Mouse (Mus musculus) MEL (cell line): ENCODE results near the gene Sash1. TPM values are rescaled to one million over a fixed set of nuclear protein-coding genes. Genes with fewer than 3 reads are reported as not detected.

Source experiments
- DNase-seq: peaks from one replicate; pipeline ENCODE4 v3.0.0; 2011; ENCODE audit warnings: low read depth, low spot score
- H3K27ac ChIP-seq: 2 replicates; pipeline ENCODE4 v1.5.1; 2012; ENCODE audit warnings: low read depth, mild to moderate bottlenecking, control low read depth, low read length, moderate library complexity; ENCODE audit not compliant: control insufficient read depth
- H3K27me3 ChIP-seq, 2 experiments: fragments of 150-350 bp in 1 of 2; sonication (generic) in 1 of 2; 2 replicates each; pipeline ENCODE4 v1.6.1; 2012; ENCODE audit warnings: low read length in 2 of 2, mild to moderate bottlenecking in 2 of 2, improper control_type of control experiment in 1 of 2, moderate library complexity in 1 of 2; ENCODE audit not compliant: insufficient read depth in 2 of 2, control insufficient read depth in 1 of 2
- H3K36me3 ChIP-seq, 2 experiments: 2 replicates each; pipeline ENCODE4 v1.6.1; 2012 to 2014; ENCODE audit warnings: low read length in 2 of 2, improper control_type of control experiment in 1 of 2, inconsistent platforms in 1 of 2, mild to moderate bottlenecking in 1 of 2; ENCODE audit not compliant: insufficient read depth in 2 of 2, control insufficient read depth in 1 of 2
- H3K4me1 ChIP-seq, 2 experiments: fragments of 150-350 bp in 1 of 2; sonication (generic) in 1 of 2; 2 replicates each; pipeline ENCODE4 v1.6.1; 2012; ENCODE audit warnings: low read length in 2 of 2, improper control_type of control experiment in 1 of 2, mild to moderate bottlenecking in 1 of 2; ENCODE audit not compliant: insufficient read depth in 2 of 2, control insufficient read depth in 1 of 2
- H3K4me3 ChIP-seq, 2 experiments: fragments of 150-350 bp in 1 of 2; sonication (generic) in 1 of 2; 2 replicates each; pipeline ENCODE4 v1.5.1; 2012; ENCODE audit warnings: low read depth in 2 of 2, low read length in 2 of 2, mild to moderate bottlenecking in 2 of 2, moderate library complexity in 2 of 2, control low read depth in 1 of 2, improper control_type of control experiment in 1 of 2; ENCODE audit not compliant: control insufficient read depth in 1 of 2, insufficient read depth in 1 of 2
- H3K79me2 ChIP-seq: 2 replicates; pipeline ENCODE4 v1.6.1; 2012; ENCODE audit warnings: mild to moderate bottlenecking, low read length, moderate library complexity; ENCODE audit not compliant: control insufficient read depth, poor library complexity, insufficient read depth
- H3K9ac ChIP-seq: 2 replicates; pipeline ENCODE4 v1.6.1; 2012; ENCODE audit warnings: low read depth, mild to moderate bottlenecking, control low read depth, low read length, moderate library complexity; ENCODE audit not compliant: control insufficient read depth, poor library complexity, severe bottlenecking
- H3K9me3 ChIP-seq: fragments of 150-350 bp; sonication (generic); replicated peaks from 2 replicates; pipeline ENCODE4 v1.6.1; 2012; ENCODE audit warnings: mild to moderate bottlenecking, low read length, improper control_type of control experiment, moderate library complexity; ENCODE audit not compliant: insufficient read depth
- BHLHE40 ChIP-seq: IDR thresholded peaks from 2 replicates; pipeline ENCODE4 v1.6.1; 2012; ENCODE audit warnings: low read depth, mild to moderate bottlenecking, inconsistent platforms, low read length, improper control_type of control experiment, borderline replicate concordance
- CHD1 ChIP-seq: IDR thresholded peaks from 2 replicates; pipeline ENCODE4 v1.6.1; 2012; ENCODE audit warnings: low read depth, mild to moderate bottlenecking, inconsistent platforms, low read length, improper control_type of control experiment
- CHD2 ChIP-seq: IDR thresholded peaks from 2 replicates; pipeline ENCODE4 v1.6.1; 2011; ENCODE audit warnings: low read length, improper control_type of control experiment
- E2F4 ChIP-seq: IDR thresholded peaks from 2 replicates; pipeline ENCODE4 v1.6.1; 2011; ENCODE audit warnings: low read depth, low read length, improper control_type of control experiment, borderline replicate concordance
- GATA1 ChIP-seq: IDR thresholded peaks from 2 replicates; pipeline ENCODE4 v1.6.1; 2011; ENCODE audit warnings: low read depth, low read length, improper control_type of control experiment
- MAFK ChIP-seq: IDR thresholded peaks from 2 replicates; pipeline ENCODE4 v1.6.1; 2011; ENCODE audit warnings: low read depth, mild to moderate bottlenecking, low read length, improper control_type of control experiment, borderline replicate concordance
- MYB ChIP-seq: IDR thresholded peaks from 2 replicates; pipeline ENCODE4 v1.6.1; 2011; ENCODE audit warnings: mild to moderate bottlenecking, low read depth, low read length, improper control_type of control experiment
- NRF1 ChIP-seq: IDR thresholded peaks from 2 replicates; pipeline ENCODE4 v1.6.1; 2014; ENCODE audit warnings: low read depth, mild to moderate bottlenecking, inconsistent platforms, low read length, improper control_type of control experiment, moderate library complexity; ENCODE audit not compliant: poor library complexity, insufficient read depth, severe bottlenecking
- POLR2A ChIP-seq, 2 experiments: IDR thresholded peaks; 2 replicates each; pipeline ENCODE4 v1.6.1; 2011 to 2012; ENCODE audit warnings: low read length in 2 of 2, mild to moderate bottlenecking in 2 of 2, control low read depth in 1 of 2, improper control_type of control experiment in 1 of 2, low read depth in 1 of 2, moderate library complexity in 1 of 2; ENCODE audit not compliant: control insufficient read depth in 1 of 2, insufficient read depth in 1 of 2, poor library complexity in 1 of 2
- POLR2AphosphoS5 ChIP-seq: IDR thresholded peaks from 2 replicates; pipeline ENCODE4 v1.6.1; 2012; ENCODE audit warnings: low read depth, borderline replicate concordance, mild to moderate bottlenecking, inconsistent platforms, low read length, moderate library complexity, mixed read lengths
- RCOR1 ChIP-seq: IDR thresholded peaks from 2 replicates; pipeline ENCODE4 v1.6.1; 2012; ENCODE audit warnings: low read depth, mild to moderate bottlenecking, inconsistent platforms, low read length, improper control_type of control experiment
- SIN3A ChIP-seq: IDR thresholded peaks from 2 replicates; pipeline ENCODE4 v1.6.1; 2012; ENCODE audit warnings: low read length, improper control_type of control experiment, inconsistent platforms
- SMC3 ChIP-seq: IDR thresholded peaks from 2 replicates; pipeline ENCODE4 v1.6.1; 2011; ENCODE audit warnings: low read depth, low read length, improper control_type of control experiment
- TBP ChIP-seq: IDR thresholded peaks from 2 replicates; pipeline ENCODE4 v1.8.0; 2011; ENCODE audit warnings: low read depth, low read length, improper control_type of control experiment
- TCF12 ChIP-seq: IDR thresholded peaks from 2 replicates; pipeline ENCODE4 v1.6.1; 2014; ENCODE audit warnings: low read depth, mild to moderate bottlenecking, inconsistent platforms, low read length, improper control_type of control experiment, moderate library complexity
- USF1 ChIP-seq: IDR thresholded peaks from 2 replicates; pipeline ENCODE4 v1.6.1; 2014; ENCODE audit warnings: low read depth, mild to moderate bottlenecking, inconsistent platforms, low read length, improper control_type of control experiment, moderate library complexity
- ZC3H11A ChIP-seq: IDR thresholded peaks from 2 replicates; pipeline ENCODE4 v1.6.1; 2012; ENCODE audit warnings: low read depth, mild to moderate bottlenecking, inconsistent platforms, low read length, improper control_type of control experiment
- polyA plus RNA-seq, 2 experiments: library from polyadenylated mRNA; stranded (reverse) in 1 of 2; unstranded in 1 of 2; fragments of >175 nt in 1 of 2; fragments of >200 nt in 1 of 2; gene quantifications; 2 replicates each; pipeline versions ENCODE4 v1.2.1 to v1.2.4; 2012; ENCODE audit warnings: low replicate concordance in 2 of 2, low read depth in 1 of 2; ENCODE audit not compliant: insufficient read length in 2 of 2, insufficient read depth in 1 of 2, missing spikeins in 1 of 2
- total RNA-seq: library from RNA; depleted of rRNA; stranded (reverse); fragments of 300-350 nt; gene quantifications from 2 replicates; pipeline ENCODE4 v1.2.3, GENCODE M21; 2012

The Sash1 gene
- total and polyA plus RNA-seq, 3 experiments = not detected

GRCm38 (mm10) chr10:8760598-8760997, 125.3 kb downstream of the Sash1 start:
- no peak overlapping the region for H3K27ac ChIP-seq
- no peak for DNase-seq
- no peak overlapping the region for H3K9ac ChIP-seq
- no peaks in the 10 kb centered on the region for H3K9me3 ChIP-seq
- TF ChIP-seq MAFK (no peak), USF1 (no peak), MYB (no peak)
- no peaks in the 10 kb centered on the region for H3K4me1 ChIP-seq
- H3K4me3 ChIP-seq = no peak overlapping the region
- no peaks in the 10 kb centered on the region for H3K79me2 ChIP-seq
- no peaks in the 10 kb centered on the region for H3K27me3 ChIP-seq
- H3K36me3 ChIP-seq = no peaks in the 10 kb centered on the region

- Histone ChIP-seq H3K4me1 (no peaks in the 10 kb centered on the region), H3K79me2 (no peaks in the 10 kb centered on the region), H3K4me3 (no peak overlapping the region), H3K9me3 (no peaks in the 10 kb centered on the region), H3K36me3 (no peaks in the 10 kb centered on the region), H3K27ac (no peak overlapping the region), H3K27me3 (no peaks in the 10 kb centered on the region), H3K9ac (no peak overlapping the region)
- no peak for DNase-seq
- no peak for TF ChIP-seq GATA1
- TF ChIP-seq NRF1 = no peak
- TF ChIP-seq POLR2A (IDR thresholded peaks at IDR 0.05; ENCODE audit: control insufficient read depth in 1 of 2, insufficient read depth in 1 of 2, low read depth in 1 of 2, low read length in 2 of 2, poor library complexity in 1 of 2) = no peak
- no peak for TF ChIP-seq BHLHE40
- no peak for TF ChIP-seq SMC3
- TF ChIP-seq TBP = no peak
- no peak for TF ChIP-seq E2F4
- TF ChIP-seq SIN3A = no peak
- TF ChIP-seq TCF12 = no peak
- TF ChIP-seq MAFK = no peak
- no peak for TF ChIP-seq POLR2AphosphoS5
- no peak for TF ChIP-seq RCOR1
- no peak for TF ChIP-seq CHD1
- no peak for TF ChIP-seq ZC3H11A
- no peak for TF ChIP-seq CHD2
Observed at GRCm38 (mm10) chr10:8759228-8759627, 126.6 kb downstream of the Sash1 start.
